Mouse (Mus musculus): ENCODE measurements around the gene Tpcn2. TPM values are rescaled to one million over a fixed set of nuclear protein-coding genes. Genes with fewer than 3 reads are reported as not detected.

The Tpcn2 gene
- polyA plus RNA-seq, 1 experiment: 49.2 TPM

GRCm38 (mm10) chr7:145192836-145193235 lies 91.0 kb downstream of the Tpcn2 start:
- TF ChIP-seq POLR2A (IDR thresholded peaks at IDR 0.05; ENCODE audit: control insufficient read depth, extremely low read depth, insufficient read depth, low read length, poor library complexity) (no peak), CTCF (IDR thresholded peaks at IDR 0.05; ENCODE audit: borderline replicate concordance, control insufficient read depth, extremely low read depth, insufficient read depth, low read length, poor library complexity) (no peak)
- no peak for DNase-seq
- Histone ChIP-seq H3K4me3 (ENCODE audit: control insufficient read depth, insufficient read depth, low read length) (no peak overlapping the region), H3K36me3 (ENCODE audit: control insufficient read depth, insufficient read depth, low read length) (no peaks in the 10 kb centered on the region), H3K27me3 (ENCODE audit: control insufficient read depth, insufficient read depth, low read length) (no peaks in the 10 kb centered on the region), H3K27ac (ENCODE audit: control insufficient read depth, insufficient read depth, low read length) (no peak overlapping the region), H3K4me1 (replicated peaks; ENCODE audit: control insufficient read depth, insufficient read depth, low read length) (no peaks in the 10 kb centered on the region)
- 87% methylated on average over 6 of the region's 6 CpGs for WGBS

- H3K36me3 ChIP-seq (ENCODE audit: control insufficient read depth, insufficient read depth, low read length): no peaks in the 10 kb centered on the region
- no peak overlapping the region for H3K4me3 ChIP-seq (ENCODE audit: control insufficient read depth, insufficient read depth, low read length)
- H3K4me1 ChIP-seq (replicated peaks; ENCODE audit: control insufficient read depth, insufficient read depth, low read length): no peaks in the 10 kb centered on the region
- no peak overlapping the region for H3K27ac ChIP-seq (ENCODE audit: control insufficient read depth, insufficient read depth, low read length)
- no peak for DNase-seq
- TF ChIP-seq POLR2A (IDR thresholded peaks at IDR 0.05; ENCODE audit: control insufficient read depth, extremely low read depth, insufficient read depth, low read length, poor library complexity): no peak
- TF ChIP-seq CTCF (IDR thresholded peaks at IDR 0.05; ENCODE audit: borderline replicate concordance, control insufficient read depth, extremely low read depth, insufficient read depth, low read length, poor library complexity): no peak
- no peaks in the 10 kb centered on the region for H3K27me3 ChIP-seq (ENCODE audit: control insufficient read depth, insufficient read depth, low read length)
These were observed 93.3 kb downstream of the Tpcn2 start for GRCm38 (mm10) chr7:145190520-145190919.

- WGBS: 87% methylated on average over 8 of the region's 8 CpGs
- H3K27me3 ChIP-seq (ENCODE audit: control insufficient read depth, insufficient read depth, low read length): no peaks in the 10 kb centered on the region
- no peaks in the 10 kb centered on the region for H3K36me3 ChIP-seq (ENCODE audit: control insufficient read depth, insufficient read depth, low read length)
- TF ChIP-seq POLR2A (IDR thresholded peaks at IDR 0.05; ENCODE audit: control insufficient read depth, extremely low read depth, insufficient read depth, low read length, poor library complexity) (no peak), CTCF (IDR thresholded peaks at IDR 0.05; ENCODE audit: borderline replicate concordance, control insufficient read depth, extremely low read depth, insufficient read depth, low read length, poor library complexity) (no peak)
- H3K4me1 ChIP-seq (replicated peaks; ENCODE audit: control insufficient read depth, insufficient read depth, low read length): no peaks in the 10 kb centered on the region
- no peak for DNase-seq
- no peak overlapping the region for H3K27ac ChIP-seq (ENCODE audit: control insufficient read depth, insufficient read depth, low read length)
- H3K4me3 ChIP-seq (ENCODE audit: control insufficient read depth, insufficient read depth, low read length): no peak overlapping the region
These were observed 94.5 kb downstream of the Tpcn2 start for GRCm38 (mm10) chr7:145189342-145189741.

GRCm38 (mm10) chr7:145187802-145188201 lies 96.0 kb downstream of the Tpcn2 start:
- WGBS: 77% methylated on average over 3 of the region's 3 CpGs
- Histone ChIP-seq H3K4me3 (ENCODE audit: control insufficient read depth, insufficient read depth, low read length) (no peak overlapping the region), H3K27me3 (ENCODE audit: control insufficient read depth, insufficient read depth, low read length) (no peaks in the 10 kb centered on the region), H3K27ac (ENCODE audit: control insufficient read depth, insufficient read depth, low read length) (no peak overlapping the region), H3K36me3 (ENCODE audit: control insufficient read depth, insufficient read depth, low read length) (no peaks in the 10 kb centered on the region), H3K4me1 (replicated peaks; ENCODE audit: control insufficient read depth, insufficient read depth, low read length) (no peaks in the 10 kb centered on the region)
- no peak for DNase-seq
- TF ChIP-seq CTCF (IDR thresholded peaks at IDR 0.05; ENCODE audit: borderline replicate concordance, control insufficient read depth, extremely low read depth, insufficient read depth, low read length, poor library complexity) (no peak), POLR2A (IDR thresholded peaks at IDR 0.05; ENCODE audit: control insufficient read depth, extremely low read depth, insufficient read depth, low read length, poor library complexity) (no peak)

- H3K36me3 ChIP-seq (ENCODE audit: control insufficient read depth, insufficient read depth, low read length): no peaks in the 10 kb centered on the region
- DNase-seq: no peak
- H3K27ac ChIP-seq (ENCODE audit: control insufficient read depth, insufficient read depth, low read length): no peak overlapping the region
- no peaks in the 10 kb centered on the region for H3K4me1 ChIP-seq (replicated peaks; ENCODE audit: control insufficient read depth, insufficient read depth, low read length)
- WGBS: 45% methylated on average over 4 of the region's 4 CpGs
- no peak for TF ChIP-seq POLR2A (IDR thresholded peaks at IDR 0.05; ENCODE audit: control insufficient read depth, extremely low read depth, insufficient read depth, low read length, poor library complexity)
- TF ChIP-seq CTCF (IDR thresholded peaks at IDR 0.05; ENCODE audit: borderline replicate concordance, control insufficient read depth, extremely low read depth, insufficient read depth, low read length, poor library complexity): no peak
- no peaks in the 10 kb centered on the region for H3K27me3 ChIP-seq (ENCODE audit: control insufficient read depth, insufficient read depth, low read length)
- H3K4me3 ChIP-seq (ENCODE audit: control insufficient read depth, insufficient read depth, low read length): no peak overlapping the region
These were observed 101.4 kb downstream of the Tpcn2 start for GRCm38 (mm10) chr7:145182388-145182787.

- no peaks in the 10 kb centered on the region for H3K4me1 ChIP-seq (replicated peaks; ENCODE audit: control insufficient read depth, insufficient read depth, low read length)
- no peaks in the 10 kb centered on the region for H3K27me3 ChIP-seq (ENCODE audit: control insufficient read depth, insufficient read depth, low read length)
- no peak overlapping the region for H3K27ac ChIP-seq (ENCODE audit: control insufficient read depth, insufficient read depth, low read length)
- no peak overlapping the region for H3K4me3 ChIP-seq (ENCODE audit: control insufficient read depth, insufficient read depth, low read length)
- TF ChIP-seq POLR2A (IDR thresholded peaks at IDR 0.05; ENCODE audit: control insufficient read depth, extremely low read depth, insufficient read depth, low read length, poor library complexity) (no peak), CTCF (IDR thresholded peaks at IDR 0.05; ENCODE audit: borderline replicate concordance, control insufficient read depth, extremely low read depth, insufficient read depth, low read length, poor library complexity) (no peak)
- 94% methylated on average over 11 of the region's 11 CpGs for WGBS
- H3K36me3 ChIP-seq (ENCODE audit: control insufficient read depth, insufficient read depth, low read length): no peaks in the 10 kb centered on the region
- no peak for DNase-seq
These were observed 102.3 kb downstream of the Tpcn2 start for GRCm38 (mm10) chr7:145181376-145182034.

GRCm38 (mm10) chr7:145179691-145180091 lies 104.1 kb downstream of the Tpcn2 start:
- no peak for DNase-seq
- Histone ChIP-seq H3K4me3 (ENCODE audit: control insufficient read depth, insufficient read depth, low read length) (no peak overlapping the region), H3K4me1 (replicated peaks; ENCODE audit: control insufficient read depth, insufficient read depth, low read length) (no peaks in the 10 kb centered on the region), H3K36me3 (ENCODE audit: control insufficient read depth, insufficient read depth, low read length) (no peaks in the 10 kb centered on the region), H3K27ac (ENCODE audit: control insufficient read depth, insufficient read depth, low read length) (no peak overlapping the region), H3K27me3 (ENCODE audit: control insufficient read depth, insufficient read depth, low read length) (no peaks in the 10 kb centered on the region)
- no peak for TF ChIP-seq POLR2A (IDR thresholded peaks at IDR 0.05; ENCODE audit: control insufficient read depth, extremely low read depth, insufficient read depth, low read length, poor library complexity)
- TF ChIP-seq CTCF (IDR thresholded peaks at IDR 0.05; ENCODE audit: borderline replicate concordance, control insufficient read depth, extremely low read depth, insufficient read depth, low read length, poor library complexity): no peak
- 90% methylated on average over 5 of the region's 5 CpGs for WGBS

Data from thymus, adult 2 months (tissue).